Mouse (Mus musculus): ENCODE data around the gene Crybb3. TPM values are rescaled to one million over a fixed set of nuclear protein-coding genes. Genes with fewer than 3 reads are reported as not detected.

The Crybb3 gene
- polyA plus RNA-seq, 1 experiment from 2014 or later = 1.1 TPM

GRCm38 (mm10) chr5:113105035-113105434 lies 23.7 kb upstream of the Crybb3 start:
- H3K4me3 ChIP-seq (ENCODE audit: low read depth, low read length) = no peak overlapping the region
- no peak overlapping the region for H3K9ac ChIP-seq
- 80% methylated on average over 9 of the region's 9 CpGs for WGBS
- no peak overlapping the region for H3K27ac ChIP-seq (ENCODE audit: low read depth)
- H3K27me3 ChIP-seq (ENCODE audit: insufficient read depth, low read length) = no peaks in the 10 kb centered on the region
- TF ChIP-seq CTCF (IDR thresholded peaks at IDR 0.05; ENCODE audit: low read depth) = no peak
- ATAC-seq (ENCODE audit: insufficient read depth) (no peak), DNase-seq (no peak)
- H3K9me3 ChIP-seq (ENCODE audit: low read depth, low read length) = no peaks in the 10 kb centered on the region
- no peak overlapping the region for H3K4me2 ChIP-seq
- H3K4me1 ChIP-seq (ENCODE audit: insufficient read depth) = peaks cover 6% of the 10 kb centered on the region; the same call in 1 of the 2 replicates
- peaks cover 11% of the 10 kb centered on the region; the same call in 1 of the 2 replicates for H3K36me3 ChIP-seq (ENCODE audit: insufficient read depth)

DNA sequence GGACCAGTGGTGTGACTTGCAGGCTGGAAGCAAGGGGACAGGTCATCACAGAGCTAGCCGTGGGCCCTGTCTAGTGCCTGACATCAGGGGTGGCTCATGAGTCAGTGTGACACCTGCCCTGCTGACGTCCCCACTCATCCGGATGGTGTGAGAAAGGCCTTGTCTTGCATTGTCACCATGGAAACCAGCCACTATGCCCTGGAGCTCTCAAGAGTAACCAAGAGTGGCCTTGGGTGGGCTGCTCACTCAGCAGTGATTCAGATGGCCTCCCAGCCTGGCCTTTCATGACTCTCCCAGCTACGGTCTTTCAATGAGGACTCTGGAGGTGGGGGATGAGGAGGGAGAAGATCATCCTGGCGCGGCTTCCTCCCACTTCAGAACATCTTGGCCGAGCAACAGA lies 21.1 kb upstream of the Crybb3 start:
- WGBS = 56% methylated on average over 7 of the region's 7 CpGs
- Histone ChIP-seq H3K9ac (no peak overlapping the region), H3K27ac (ENCODE audit: low read depth) (no peak overlapping the region), H3K4me1 (ENCODE audit: insufficient read depth) (no peaks in the 10 kb centered on the region; the same call in 1 of the 2 replicates), H3K4me3 (ENCODE audit: low read depth, low read length) (no peak overlapping the region), H3K27me3 (ENCODE audit: insufficient read depth, low read length) (no peaks in the 10 kb centered on the region), H3K36me3 (ENCODE audit: insufficient read depth) (peaks cover 17% of the 10 kb centered on the region), H3K4me2 (no peak overlapping the region), H3K9me3 (ENCODE audit: low read depth, low read length) (no peaks in the 10 kb centered on the region)
- ATAC-seq (ENCODE audit: insufficient read depth) (no peak), DNase-seq (no peak)
- no peak for TF ChIP-seq CTCF (IDR thresholded peaks at IDR 0.05; ENCODE audit: low read depth)

- H3K27ac ChIP-seq (ENCODE audit: low read depth) = no peak overlapping the region
- H3K9ac ChIP-seq = no peak overlapping the region
Measured at GRCm38 (mm10) chr5:113101457-113101856, 20.1 kb upstream of the Crybb3 start.

DNA sequence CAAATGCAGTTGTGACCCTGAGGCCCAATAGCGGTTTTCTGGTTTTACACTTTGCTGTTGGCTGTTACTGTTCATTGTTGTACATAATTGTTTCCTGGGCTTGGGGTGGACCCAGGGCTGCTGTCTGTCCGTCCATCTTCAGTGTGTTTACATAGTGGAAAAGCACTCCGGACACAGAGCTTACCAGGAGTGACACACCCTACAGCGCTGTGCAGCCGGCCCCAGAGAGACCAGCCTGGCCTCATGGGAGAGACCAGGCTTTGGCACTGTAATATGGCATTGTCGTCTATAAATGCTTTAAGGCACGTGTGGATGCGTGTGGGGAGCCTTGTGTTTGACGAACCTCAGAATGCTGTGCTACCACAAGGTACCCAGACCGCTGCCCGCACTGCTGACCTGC lies 19.0 kb upstream of the Crybb3 start:
- Histone ChIP-seq H3K9ac (no peak overlapping the region), H3K4me1 (ENCODE audit: insufficient read depth) (no peaks in the 10 kb centered on the region), H3K4me3 (ENCODE audit: low read depth, low read length) (no peak overlapping the region), H3K9me3 (ENCODE audit: low read depth, low read length) (no peaks in the 10 kb centered on the region), H3K27me3 (ENCODE audit: insufficient read depth, low read length) (no peaks in the 10 kb centered on the region), H3K4me2 (no peak overlapping the region), H3K27ac (ENCODE audit: low read depth) (no peak overlapping the region), H3K36me3 (ENCODE audit: insufficient read depth) (peaks cover 28% of the 10 kb centered on the region)
- DNase-seq = no peak
- ATAC-seq (ENCODE audit: insufficient read depth) = no peak
- no peak for TF ChIP-seq CTCF (IDR thresholded peaks at IDR 0.05; ENCODE audit: low read depth)
- WGBS = 67% methylated on average over 11 of the region's 11 CpGs

More at GRCm38 (mm10) chr5:113101457-113101856, 20.1 kb upstream of the Crybb3 start:
- no peaks in the 10 kb centered on the region for H3K9me3 ChIP-seq (ENCODE audit: low read depth, low read length)
- no peak overlapping the region for H3K4me2 ChIP-seq
- DNase-seq (no peak), ATAC-seq (ENCODE audit: insufficient read depth) (no peak)
- WGBS = 78% methylated on average over 10 of the region's 10 CpGs
- no peaks in the 10 kb centered on the region for H3K27me3 ChIP-seq (ENCODE audit: insufficient read depth, low read length)
- no peaks in the 10 kb centered on the region for H3K4me1 ChIP-seq (ENCODE audit: insufficient read depth)
- no peak for TF ChIP-seq CTCF (IDR thresholded peaks at IDR 0.05; ENCODE audit: low read depth)
- H3K4me3 ChIP-seq (ENCODE audit: low read depth, low read length) = no peak overlapping the region
- H3K36me3 ChIP-seq (ENCODE audit: insufficient read depth) = peaks cover 26% of the 10 kb centered on the region

- Histone ChIP-seq H3K4me1 (ENCODE audit: insufficient read depth) (no peaks in the 10 kb centered on the region), H3K4me3 (ENCODE audit: low read depth, low read length) (no peak overlapping the region), H3K9ac (no peak overlapping the region), H3K36me3 (ENCODE audit: insufficient read depth) (peaks cover 28% of the 10 kb centered on the region), H3K4me2 (no peak overlapping the region), H3K27ac (ENCODE audit: low read depth) (no peak overlapping the region), H3K9me3 (ENCODE audit: low read depth, low read length) (no peaks in the 10 kb centered on the region), H3K27me3 (ENCODE audit: insufficient read depth, low read length) (no peaks in the 10 kb centered on the region)
- DNase-seq = peak; percentile 96
- peak; percentile 30; the same call in 1 of the 2 replicates for ATAC-seq (ENCODE audit: insufficient read depth)
- TF ChIP-seq CTCF (IDR thresholded peaks at IDR 0.05; ENCODE audit: low read depth) = peak; percentile 100
- 20% methylated on average over 1 of the region's 1 CpGs for WGBS
Measured at GRCm38 (mm10) chr5:113099546-113099945, 18.2 kb upstream of the Crybb3 start.

GRCm38 (mm10) chr5:113097551-113097950 lies 16.2 kb upstream of the Crybb3 start:
- Histone ChIP-seq H3K27me3 (ENCODE audit: insufficient read depth, low read length) (no peaks in the 10 kb centered on the region), H3K36me3 (ENCODE audit: insufficient read depth) (peaks cover 35% of the 10 kb centered on the region), H3K4me3 (ENCODE audit: low read depth, low read length) (no peak overlapping the region), H3K27ac (ENCODE audit: low read depth) (no peak overlapping the region), H3K4me2 (no peak overlapping the region), H3K4me1 (ENCODE audit: insufficient read depth) (no peaks in the 10 kb centered on the region), H3K9me3 (ENCODE audit: low read depth, low read length) (no peaks in the 10 kb centered on the region), H3K9ac (no peak overlapping the region)
- ATAC-seq (ENCODE audit: insufficient read depth) (no peak), DNase-seq (no peak)
- no peak for TF ChIP-seq CTCF (IDR thresholded peaks at IDR 0.05; ENCODE audit: low read depth)
- 86% methylated on average over 17 of the region's 17 CpGs for WGBS

GRCm38 (mm10) chr5:113095456-113095855 lies 14.1 kb upstream of the Crybb3 start:
- H3K9ac ChIP-seq = no peak overlapping the region
- 69% methylated on average over 18 of the region's 18 CpGs for WGBS
- no peaks in the 10 kb centered on the region for H3K4me1 ChIP-seq (ENCODE audit: insufficient read depth)
- H3K4me2 ChIP-seq = no peak overlapping the region
- no peaks in the 10 kb centered on the region for H3K27me3 ChIP-seq (ENCODE audit: insufficient read depth, low read length)
- TF ChIP-seq CTCF (IDR thresholded peaks at IDR 0.05; ENCODE audit: low read depth) = no peak
- no peaks in the 10 kb centered on the region for H3K9me3 ChIP-seq (ENCODE audit: low read depth, low read length)
- H3K4me3 ChIP-seq (ENCODE audit: low read depth, low read length) = no peak overlapping the region
- DNase-seq (peak; percentile 53), ATAC-seq (ENCODE audit: insufficient read depth) (peak; percentile 41)
- peaks cover 40% of the 10 kb centered on the region for H3K36me3 ChIP-seq (ENCODE audit: insufficient read depth)
- no peak overlapping the region for H3K27ac ChIP-seq (ENCODE audit: low read depth)

DNA sequence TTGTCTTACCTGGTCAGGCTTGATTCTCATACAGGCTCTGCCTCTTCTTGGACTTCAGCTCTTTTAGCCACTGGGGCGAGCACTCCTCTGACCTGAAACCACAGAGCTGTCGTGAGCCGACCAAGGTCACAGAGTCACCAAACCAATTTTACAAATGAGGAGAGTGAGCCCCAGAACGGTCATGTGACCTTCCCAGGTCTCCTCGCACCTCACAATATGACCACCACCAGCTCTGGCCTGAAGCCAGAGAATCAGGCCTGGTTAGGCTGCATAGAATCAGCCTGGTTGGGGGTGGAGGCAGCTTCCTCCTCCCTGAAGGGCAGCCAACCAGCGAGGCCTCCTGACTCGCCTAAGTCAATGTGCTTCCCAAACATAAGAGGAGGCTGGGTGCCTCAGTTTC lies 11.0 kb upstream of the Crybb3 start:
- WGBS = 66% methylated on average over 7 of the region's 7 CpGs

More for the DNA sequence above, 11.0 kb upstream of the Crybb3 start:
- H3K9me3 ChIP-seq (ENCODE audit: low read depth, low read length) = no peaks in the 10 kb centered on the region
- no peaks in the 10 kb centered on the region for H3K27me3 ChIP-seq (ENCODE audit: insufficient read depth, low read length)
- H3K36me3 ChIP-seq (ENCODE audit: insufficient read depth) = peaks cover 33% of the 10 kb centered on the region
- no peak overlapping the region for H3K4me3 ChIP-seq (ENCODE audit: low read depth, low read length)
- no peak overlapping the region for H3K27ac ChIP-seq (ENCODE audit: low read depth)
- H3K4me2 ChIP-seq = no peak overlapping the region
- DNase-seq (no peak), ATAC-seq (ENCODE audit: insufficient read depth) (no peak)
- H3K4me1 ChIP-seq (ENCODE audit: insufficient read depth) = no peaks in the 10 kb centered on the region
- no peak for TF ChIP-seq CTCF (IDR thresholded peaks at IDR 0.05; ENCODE audit: low read depth)
- no peak overlapping the region for H3K9ac ChIP-seq
